Mouse (Mus musculus) lung, adult 2 months (tissue): ENCODE data around the gene Nfat5.

ENCODE experiments used
- CTCF ChIP-seq: fragments of 200-500 bp; IDR thresholded peaks from 2 replicates; pipeline ENCODE4 v1.5.1; 2011; ENCODE audit warnings: mild to moderate bottlenecking, low read length, control low read depth; ENCODE audit not compliant: insufficient read depth
- POLR2A ChIP-seq: fragments of 200-500 bp; IDR thresholded peaks from 2 replicates; pipeline ENCODE4 v1.6.1; 2011; ENCODE audit warnings: low read depth, mild to moderate bottlenecking, control low read depth, low read length, borderline replicate concordance; ENCODE audit errors: extremely low read depth

- TF ChIP-seq CTCF = no peak
- no peak for TF ChIP-seq POLR2A
These were observed 92.9 kb downstream of the Nfat5 start for GRCm38 (mm10) chr8:107386171-107386570.
